Mouse (Mus musculus): ENCODE measurements around the gene Itga3. TPM values are rescaled to one million over a fixed set of nuclear protein-coding genes. Genes with fewer than 3 reads are reported as not detected.

Itga3 gene
- total RNA-seq, 2 experiments from 2014 or later: 0.28 TPM; not detected in 1

DNA sequence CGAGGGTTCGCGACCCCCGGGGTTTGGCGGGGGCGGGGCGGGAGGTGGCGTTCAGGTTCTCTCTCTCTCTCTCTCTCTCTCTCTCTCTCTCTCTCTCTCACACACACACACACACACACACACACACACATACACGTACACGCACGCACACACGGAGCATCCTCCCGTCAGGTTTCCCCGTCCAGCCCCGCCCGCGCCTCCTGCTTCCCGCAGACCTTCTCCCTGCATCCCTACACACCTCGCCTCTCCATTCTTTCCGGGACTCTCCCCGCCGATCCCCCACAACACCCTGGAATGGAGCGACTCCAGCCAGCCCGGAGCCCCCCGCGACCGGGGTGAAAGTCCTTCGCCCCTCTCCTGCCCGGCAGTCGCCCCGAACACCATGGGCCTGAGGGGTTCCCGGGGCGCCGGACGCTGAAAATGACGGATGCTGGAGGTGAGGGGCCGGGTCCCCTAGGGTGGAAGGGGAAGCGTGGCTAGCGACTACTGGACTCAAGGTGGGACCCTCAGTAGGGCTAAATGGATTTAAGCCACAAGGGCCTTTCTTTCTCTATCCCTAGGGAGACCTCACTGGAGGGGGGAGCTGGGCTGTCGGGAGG, 66.4 kb downstream of the Itga3 start:
- ATAC-seq (replicated peaks; ENCODE audit: low FRiP score, low TSS enrichment, poor library complexity, severe bottlenecking): no peak

GRCm38 (mm10) chr11:95009629-95010014, 67.0 kb downstream of the Itga3 start, which contains the start of gene Samd14:
Gene Samd14 (plus strand): TSS chr11:95009879.
- peak; percentile 20; the same call in 1 of the 2 replicates for ATAC-seq (replicated peaks; ENCODE audit: low FRiP score, low TSS enrichment, poor library complexity, severe bottlenecking)

DNA sequence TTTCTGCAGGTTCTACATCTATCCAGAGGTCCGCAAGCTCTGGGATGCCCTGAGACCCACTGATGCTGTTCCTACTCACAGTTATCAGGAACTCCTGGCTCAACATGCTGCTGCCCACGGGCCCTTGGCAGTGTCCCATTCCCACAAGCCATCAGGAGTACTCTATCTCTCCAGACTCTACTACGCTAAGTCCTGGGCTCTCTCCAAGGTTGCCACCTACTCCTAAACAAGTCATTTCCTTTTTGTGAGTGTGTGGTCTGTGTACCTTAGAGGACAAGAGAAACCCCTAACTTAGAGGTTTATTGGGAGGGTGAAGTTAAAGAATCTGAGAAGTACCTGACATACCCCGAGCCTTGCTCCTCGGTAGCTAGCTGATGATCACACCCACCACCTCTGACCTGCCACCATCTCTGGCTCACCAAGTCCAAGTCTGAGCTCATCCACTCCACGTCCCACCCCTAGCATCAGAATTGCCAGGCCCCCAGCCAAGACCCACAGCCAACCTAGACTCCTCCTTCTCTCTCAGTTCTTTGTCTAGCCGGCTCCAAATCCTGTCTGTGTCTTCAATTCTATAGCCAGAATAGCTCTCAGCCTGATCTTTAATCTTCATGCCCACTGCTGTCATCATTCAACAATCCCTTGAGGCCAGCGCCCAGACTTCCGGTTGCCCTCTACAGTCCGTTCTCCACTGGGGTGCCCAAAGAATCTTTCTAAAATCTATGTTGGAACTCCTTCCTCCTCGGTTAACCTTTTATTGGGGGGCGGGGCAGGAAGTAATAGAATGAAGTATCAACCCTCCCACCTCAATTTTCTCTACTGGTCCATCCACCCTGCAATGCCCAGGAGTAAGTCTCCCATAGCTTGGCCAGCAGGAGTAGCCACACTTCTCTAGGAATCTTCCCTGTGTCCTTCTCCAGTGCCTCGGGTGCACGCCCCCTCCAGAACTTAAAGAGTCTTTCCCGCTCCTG, 67.7 kb downstream of the Itga3 start:
- 0 out of 2 replicates have a peak, but pooled peaks have one; percentile 3 for ATAC-seq (replicated peaks; ENCODE audit: low FRiP score, low TSS enrichment, poor library complexity, severe bottlenecking)

DNA sequence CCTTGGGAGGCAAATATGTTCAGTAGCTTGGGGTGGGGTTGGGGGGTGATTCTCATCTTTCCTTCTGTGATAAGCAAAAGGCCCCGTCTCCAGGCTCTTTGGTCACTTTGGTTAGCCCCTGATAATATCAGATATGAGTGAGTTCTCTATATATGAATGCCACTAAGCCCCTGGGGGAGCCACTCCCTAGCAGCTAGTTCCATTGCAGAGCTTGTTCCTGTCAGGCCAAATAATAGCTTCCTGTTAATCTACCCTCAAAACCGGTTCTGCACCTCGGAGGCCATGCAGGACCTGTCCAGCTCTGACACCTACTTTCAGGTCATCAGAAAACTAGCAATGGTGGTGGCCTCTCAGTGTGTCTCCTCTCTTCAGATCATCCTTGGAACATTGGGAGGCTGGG, 69.2 kb downstream of the Itga3 start:
- ATAC-seq (replicated peaks; ENCODE audit: low FRiP score, low TSS enrichment, poor library complexity, severe bottlenecking): no peak

GRCm38 (mm10) chr11:95006525-95007219, 69.9 kb downstream of the Itga3 start:
- ATAC-seq (replicated peaks; ENCODE audit: low FRiP score, low TSS enrichment, poor library complexity, severe bottlenecking): peak; percentile 23; the same call in 1 of the 2 replicates

DNA sequence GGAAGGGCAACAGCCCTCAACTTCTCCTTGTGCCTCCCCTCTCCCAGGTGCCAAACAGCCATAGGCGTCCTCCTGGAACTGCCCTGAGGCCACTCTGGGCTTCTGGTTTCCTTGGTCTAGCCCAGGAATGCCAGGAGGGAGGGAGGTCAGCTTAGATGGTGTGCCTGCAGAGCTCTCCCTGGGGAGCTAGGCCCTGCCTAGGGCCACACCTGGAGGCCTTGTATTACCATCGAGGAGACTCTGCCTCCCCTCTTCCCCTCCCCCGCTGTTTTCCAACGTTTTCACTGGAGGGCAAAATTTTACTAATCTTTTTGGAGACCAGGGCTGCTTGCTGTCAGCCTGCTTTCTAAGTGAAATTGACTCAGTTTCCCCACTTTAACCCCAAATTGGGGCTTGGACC, 70.6 kb downstream of the Itga3 start:
- no peak for ATAC-seq (replicated peaks; ENCODE audit: low FRiP score, low TSS enrichment, poor library complexity, severe bottlenecking)

GRCm38 (mm10) chr11:95004937-95005198, 71.7 kb downstream of the Itga3 start:
- ATAC-seq (replicated peaks; ENCODE audit: low FRiP score, low TSS enrichment, poor library complexity, severe bottlenecking): no peak

GRCm38 (mm10) chr11:95004136-95004936, 72.3 kb downstream of the Itga3 start:
- ATAC-seq (replicated peaks; ENCODE audit: low FRiP score, low TSS enrichment, poor library complexity, severe bottlenecking): no peak

DNA sequence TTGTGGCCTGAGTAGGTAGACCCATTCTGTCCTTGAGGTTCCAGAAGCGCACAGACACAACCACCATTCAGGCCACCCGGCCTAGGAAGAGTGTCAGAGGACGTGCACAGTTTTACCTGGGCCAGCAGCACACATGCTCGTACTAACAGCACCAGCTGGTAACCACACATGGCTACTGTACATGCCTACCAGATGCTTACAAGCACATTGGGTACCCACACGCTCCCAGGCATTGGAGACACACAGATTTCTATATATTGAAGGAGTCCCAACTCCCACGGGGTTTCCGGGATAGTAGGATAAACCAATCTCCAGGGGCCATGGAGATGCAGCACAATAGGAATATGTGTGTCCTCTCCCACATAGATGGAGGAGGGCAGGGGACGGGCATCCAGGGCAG, 73.9 kb downstream of the Itga3 start:
- no peak for ATAC-seq (replicated peaks; ENCODE audit: low FRiP score, low TSS enrichment, poor library complexity, severe bottlenecking)

- ATAC-seq (replicated peaks; ENCODE audit: low FRiP score, low TSS enrichment, poor library complexity, severe bottlenecking): no peak
Measured at GRCm38 (mm10) chr11:95001584-95002347, 74.8 kb downstream of the Itga3 start.

DNA sequence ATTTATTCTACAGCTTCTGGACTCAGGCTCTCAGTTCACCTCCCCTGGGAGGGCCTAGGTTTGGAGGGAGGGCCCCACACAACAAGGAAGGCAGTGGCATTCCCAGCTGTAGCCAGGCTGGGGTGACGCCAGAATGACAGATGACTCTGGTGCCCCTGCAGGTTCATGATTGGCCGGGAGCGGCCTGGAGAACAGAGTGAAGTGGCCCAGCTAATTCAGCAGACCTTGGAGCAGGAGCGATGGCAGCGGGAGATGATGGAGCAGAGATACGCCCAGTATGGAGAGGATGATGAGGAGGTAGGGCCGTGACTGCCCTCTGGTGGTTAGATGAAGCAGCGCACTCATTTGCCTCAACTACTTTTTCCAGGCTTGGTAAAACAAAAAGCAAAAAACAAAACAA, 75.5 kb downstream of the Itga3 start:
- peak; percentile 13; the same call in 1 of the 2 replicates for ATAC-seq (replicated peaks; ENCODE audit: low FRiP score, low TSS enrichment, poor library complexity, severe bottlenecking)

GRCm38 (mm10) chr11:95000548-95000947, 76.1 kb downstream of the Itga3 start:
- 0 out of 2 replicates have a peak, but pooled peaks have one; percentile 0 for ATAC-seq (replicated peaks; ENCODE audit: low FRiP score, low TSS enrichment, poor library complexity, severe bottlenecking)

- no peak for ATAC-seq (replicated peaks; ENCODE audit: low FRiP score, low TSS enrichment, poor library complexity, severe bottlenecking)
Measured at GRCm38 (mm10) chr11:95000128-95000527, 76.5 kb downstream of the Itga3 start.

DNA sequence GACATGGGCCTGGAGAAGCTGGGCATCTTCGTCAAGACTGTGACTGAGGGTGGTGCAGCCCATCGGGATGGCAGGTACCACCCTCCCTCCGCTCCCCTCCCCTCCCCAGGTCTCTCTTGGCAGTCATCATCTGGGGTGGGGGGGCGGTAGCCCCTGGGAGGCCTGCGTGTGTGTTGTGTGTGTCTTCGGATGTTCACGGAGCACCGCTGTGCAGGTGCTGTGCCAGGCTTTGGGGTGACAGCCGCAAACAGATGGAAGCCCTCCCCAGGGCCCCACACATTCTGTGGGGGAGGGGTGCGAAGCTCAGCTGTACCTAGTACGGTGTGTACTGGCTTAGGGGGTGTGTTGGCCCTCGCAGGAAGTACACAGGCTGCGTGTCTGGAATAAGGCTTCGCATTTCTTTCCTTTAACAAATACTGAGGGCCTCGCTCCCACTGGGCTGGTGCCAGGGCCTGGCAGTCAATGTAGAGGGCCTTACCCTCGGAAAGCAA, 78.5 kb downstream of the Itga3 start:
- peak; percentile 11; the same call in 1 of the 2 replicates for ATAC-seq (replicated peaks; ENCODE audit: low FRiP score, low TSS enrichment, poor library complexity, severe bottlenecking)

GRCm38 (mm10) chr11:94997596-94997995, 79.0 kb downstream of the Itga3 start:
- peak; percentile 85 for ATAC-seq (replicated peaks; ENCODE audit: low FRiP score, low TSS enrichment, poor library complexity, severe bottlenecking)

DNA sequence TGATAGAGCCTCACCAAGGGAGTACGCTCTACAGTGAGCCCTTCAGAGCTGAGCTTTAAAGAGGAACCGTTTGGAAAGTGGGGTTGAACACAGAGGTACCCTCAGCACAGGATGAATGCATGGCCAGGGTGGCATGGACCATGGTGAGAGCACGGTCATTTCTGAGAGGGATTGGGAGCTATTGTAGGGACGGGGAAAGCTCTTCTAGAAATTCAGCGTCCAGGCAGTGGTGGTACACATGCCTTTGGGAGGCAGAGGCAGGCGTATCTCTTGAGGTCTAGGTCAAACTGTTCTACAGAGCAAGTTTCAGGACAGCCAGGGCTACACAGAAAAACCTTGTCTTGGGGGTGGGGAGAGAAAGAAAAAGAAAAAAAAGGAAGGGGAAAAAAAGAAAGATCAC, 79.6 kb downstream of the Itga3 start:
- no peak for ATAC-seq (replicated peaks; ENCODE audit: low FRiP score, low TSS enrichment, poor library complexity, severe bottlenecking)

- ATAC-seq (replicated peaks; ENCODE audit: low FRiP score, low TSS enrichment, poor library complexity, severe bottlenecking): no peak
Measured at GRCm38 (mm10) chr11:94996101-94996500, 80.5 kb downstream of the Itga3 start.

- ATAC-seq (replicated peaks; ENCODE audit: low FRiP score, low TSS enrichment, poor library complexity, severe bottlenecking): no peak
Measured at GRCm38 (mm10) chr11:94994947-94995772, 81.4 kb downstream of the Itga3 start.

All from megakaryocyte-erythroid progenitor cell, adult 5-6 weeks (primary cell).